Mouse (Mus musculus): Measurements from ENCODE around the gene Smurf1.

- TF ChIP-seq POLR2A (IDR thresholded peaks at IDR 0.05; ENCODE audit: low read depth, low read length) (no peak), CTCF (conservative IDR thresholded peaks at IDR 0.05; ENCODE audit: insufficient read depth, insufficient read length, low read depth, low read length) (peak; percentile 76)
These were observed 22.9 kb upstream of the Smurf1 start for GRCm38 (mm10) chr5:144988340-144989060.

All from kidney, adult 2 months (tissue).